Mouse (Mus musculus): ENCODE results near the gene Myo16. TPM values are rescaled to one million over a fixed set of nuclear protein-coding genes. Genes with fewer than 3 reads are reported as not detected.

The Myo16 gene
- total RNA-seq, 2 experiments from 2014 or later, result 10.7 to 10.8 TPM

DNA sequence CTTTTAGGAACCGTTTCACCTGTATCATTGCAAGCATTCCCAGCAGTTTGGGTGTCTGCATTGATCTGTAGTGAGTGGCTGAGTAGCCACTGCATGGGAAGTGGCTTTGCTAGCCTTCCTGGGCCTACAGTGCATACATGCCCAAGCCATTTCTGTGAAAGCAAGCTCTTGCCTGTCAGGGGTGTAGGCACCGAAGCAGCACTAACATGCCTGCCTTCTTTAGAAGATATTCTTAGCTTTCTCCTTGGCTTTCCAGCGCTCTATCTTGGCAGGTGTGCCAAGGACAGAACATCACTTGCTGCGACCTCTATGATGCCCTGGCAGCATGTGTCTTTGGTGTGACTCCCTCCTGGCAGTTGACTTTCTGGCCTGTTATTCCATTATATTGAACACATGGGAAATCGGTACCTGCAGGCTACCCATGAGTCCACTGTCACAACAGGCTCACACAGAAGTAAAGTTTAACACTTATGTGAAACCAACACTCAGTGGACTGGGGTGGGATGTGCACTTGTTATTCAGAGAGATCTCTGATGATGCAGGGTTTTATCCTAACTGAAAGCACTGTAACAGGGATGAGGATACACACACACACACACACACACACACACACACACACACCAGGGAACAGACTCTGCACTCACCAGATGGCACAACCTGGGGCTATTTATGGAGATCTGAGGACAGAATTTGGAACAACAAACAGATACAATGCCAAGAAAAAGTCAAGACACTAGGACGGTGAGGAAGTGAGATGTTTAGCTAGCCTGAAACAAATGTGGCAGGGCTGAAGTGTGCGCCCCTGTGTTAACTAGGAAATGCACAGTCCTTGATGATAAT is 21.4 kb downstream of the Myo16 start:
- no peak for DNase-seq (ENCODE audit: low spot score in 2 of 2)

DNA sequence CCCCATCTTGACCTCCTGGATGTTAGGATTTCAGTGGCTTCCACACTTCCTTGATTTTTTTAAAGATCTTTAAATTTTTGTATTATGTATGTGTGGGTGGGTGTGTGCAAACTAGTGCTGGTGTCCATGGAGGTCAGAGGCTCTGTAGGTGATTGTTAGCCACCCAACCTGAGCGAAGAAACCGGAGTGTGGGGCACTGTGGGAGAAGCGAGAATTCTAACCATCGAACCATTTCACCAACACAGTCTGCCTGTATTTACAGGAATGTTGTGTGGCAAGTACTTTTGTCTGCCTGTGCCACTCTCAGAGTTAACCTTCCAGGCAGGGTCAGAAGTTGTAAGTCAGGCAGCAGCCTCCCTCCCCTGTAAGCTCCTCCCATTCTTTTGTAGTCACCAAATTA is 22.3 kb downstream of the Myo16 start:
- DNase-seq (ENCODE audit: low spot score in 2 of 2), result no peak

DNA sequence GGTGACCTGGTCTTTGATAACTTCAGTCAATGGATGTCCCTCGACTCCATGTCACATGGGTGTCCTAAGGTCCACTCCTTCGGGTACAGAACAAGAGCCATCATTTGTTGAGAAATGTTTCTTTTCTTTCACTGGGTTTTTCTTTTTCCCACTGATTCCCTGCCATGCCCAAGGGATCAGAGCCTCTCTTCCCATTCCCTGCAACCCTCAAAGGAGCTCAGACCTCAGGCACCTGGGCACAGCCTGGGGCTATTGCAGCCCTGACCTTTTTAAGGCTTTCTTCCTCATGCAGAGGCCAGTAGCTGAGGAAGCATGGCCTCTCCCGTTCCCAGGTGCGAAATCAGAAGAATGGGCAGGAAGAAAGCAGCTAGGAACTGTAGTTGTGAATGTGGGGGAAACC is 23.4 kb downstream of the Myo16 start:
- DNase-seq (ENCODE audit: low spot score in 2 of 2), result no peak

DNA sequence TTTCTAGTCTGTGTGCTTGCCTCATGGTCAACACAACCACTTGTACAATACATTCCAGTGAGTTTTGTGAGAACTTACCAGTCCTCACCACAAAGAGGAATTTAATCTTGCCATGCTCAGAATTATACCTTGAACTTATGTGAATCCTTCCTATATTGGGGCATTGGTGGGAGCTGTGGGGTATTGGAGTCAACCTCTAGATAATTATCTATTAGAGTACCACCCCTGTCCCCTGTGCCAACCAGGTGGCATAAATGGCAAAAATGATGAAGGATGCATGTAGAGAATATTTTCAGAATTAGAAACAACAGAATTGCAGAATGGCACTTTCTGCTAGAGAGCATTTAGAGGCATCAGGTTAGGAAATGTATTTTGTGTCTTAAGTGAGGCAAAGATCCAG is 25.3 kb downstream of the Myo16 start:
- DNase-seq (ENCODE audit: low spot score in 2 of 2), result no peak

DNA sequence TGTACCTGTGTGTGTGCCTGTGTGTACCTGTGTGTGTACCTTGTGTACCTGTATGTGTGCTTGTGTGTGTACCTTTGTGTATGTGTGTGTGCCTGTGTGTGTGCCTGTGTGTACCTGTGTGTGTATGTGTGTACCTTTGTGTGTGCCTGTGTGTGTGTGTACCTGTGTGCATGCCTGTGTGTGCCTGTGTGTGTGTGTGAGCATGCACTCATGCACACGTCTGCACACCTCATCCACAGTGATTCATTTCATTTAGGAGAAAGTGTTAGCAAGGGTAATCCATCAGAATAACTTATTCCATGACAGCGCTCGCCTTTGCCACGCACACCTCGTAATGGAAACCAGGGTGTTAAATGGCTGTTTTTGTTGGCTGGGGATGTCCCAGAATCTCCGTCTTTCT is 36.9 kb downstream of the Myo16 start:
- no peak for DNase-seq (ENCODE audit: low spot score in 2 of 2)

DNA sequence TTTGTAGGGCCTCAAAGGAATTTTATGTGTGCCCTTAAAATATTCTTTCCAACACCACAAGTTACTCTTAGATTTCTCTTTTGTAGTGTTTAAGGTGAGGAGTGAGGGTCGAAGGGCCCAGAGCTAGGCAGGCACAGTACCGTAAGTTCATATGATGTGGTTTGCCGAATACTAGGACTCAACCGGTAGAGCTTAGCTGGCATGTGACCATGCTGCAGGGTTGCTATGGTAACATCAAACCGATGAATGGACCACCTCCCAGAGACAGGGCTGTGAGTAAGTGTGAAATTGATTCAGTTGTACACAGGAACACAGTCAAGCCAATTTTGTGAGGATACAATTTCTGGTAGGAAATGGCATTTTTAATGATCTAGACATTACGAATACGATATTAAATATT is 44.5 kb downstream of the Myo16 start:
- no peak for DNase-seq (ENCODE audit: low spot score in 2 of 2)

DNA sequence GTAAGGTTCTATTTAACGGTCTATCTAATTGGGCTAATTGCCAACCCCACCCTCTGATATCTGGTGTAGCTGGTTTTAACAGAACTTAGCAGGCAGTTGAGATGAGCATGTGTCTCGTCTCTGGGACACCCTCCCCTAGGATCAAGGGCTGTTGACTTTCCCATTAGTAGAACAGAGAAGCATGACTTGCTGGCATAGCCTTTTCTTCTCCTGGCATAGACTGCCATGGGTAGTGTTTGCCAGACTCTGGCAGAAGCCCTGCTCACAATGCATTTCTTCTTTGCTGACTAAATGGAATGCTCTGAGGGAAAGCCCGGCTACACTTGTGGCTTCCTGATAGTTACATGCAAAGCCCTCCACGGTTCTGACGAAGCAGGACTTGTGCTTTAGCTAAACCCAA is 45.6 kb downstream of the Myo16 start:
- no peak for DNase-seq (ENCODE audit: low spot score in 2 of 2)

DNA sequence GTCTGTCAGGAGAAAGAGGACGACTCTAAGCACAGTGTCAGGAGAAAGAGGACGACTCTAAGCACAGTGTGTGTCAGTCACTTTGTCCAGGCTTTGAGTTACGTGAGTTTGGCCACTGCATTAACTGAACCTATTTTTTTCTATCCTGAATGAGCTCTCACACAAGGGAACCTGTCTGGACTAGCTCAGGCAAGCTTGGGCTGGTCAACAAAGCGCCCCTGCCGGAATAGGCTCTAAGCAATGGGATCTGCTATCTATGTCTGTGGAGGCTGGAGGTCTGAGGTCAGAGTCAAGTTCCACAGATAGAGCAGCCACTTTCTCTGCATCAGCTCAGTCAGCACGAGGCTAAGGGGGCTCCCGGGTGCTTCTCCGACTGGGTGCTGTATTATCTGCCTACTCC is 46.3 kb downstream of the Myo16 start:
- no peak for DNase-seq (ENCODE audit: low spot score in 2 of 2)

DNA sequence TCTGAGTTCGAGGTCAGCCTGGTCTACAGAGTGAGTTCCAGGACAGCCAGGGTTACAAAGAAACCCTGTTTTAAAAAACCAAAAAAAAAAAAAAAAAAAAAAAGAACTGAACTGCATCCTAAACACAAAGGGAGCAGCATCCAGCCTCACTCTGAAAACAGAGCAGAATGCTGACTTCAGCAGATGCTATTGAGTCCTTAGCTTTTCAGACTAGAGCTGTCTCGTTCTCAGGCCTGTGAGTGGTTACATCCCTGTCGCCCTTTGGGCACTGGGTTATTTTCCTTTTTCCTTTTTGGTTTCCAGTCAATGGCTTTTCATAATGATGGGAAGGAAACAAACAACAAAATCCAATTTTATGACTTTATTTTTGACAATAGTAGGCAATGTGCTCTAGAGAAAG is 61.3 kb downstream of the Myo16 start:
- DNase-seq (ENCODE audit: low spot score in 2 of 2), result no peak

DNA sequence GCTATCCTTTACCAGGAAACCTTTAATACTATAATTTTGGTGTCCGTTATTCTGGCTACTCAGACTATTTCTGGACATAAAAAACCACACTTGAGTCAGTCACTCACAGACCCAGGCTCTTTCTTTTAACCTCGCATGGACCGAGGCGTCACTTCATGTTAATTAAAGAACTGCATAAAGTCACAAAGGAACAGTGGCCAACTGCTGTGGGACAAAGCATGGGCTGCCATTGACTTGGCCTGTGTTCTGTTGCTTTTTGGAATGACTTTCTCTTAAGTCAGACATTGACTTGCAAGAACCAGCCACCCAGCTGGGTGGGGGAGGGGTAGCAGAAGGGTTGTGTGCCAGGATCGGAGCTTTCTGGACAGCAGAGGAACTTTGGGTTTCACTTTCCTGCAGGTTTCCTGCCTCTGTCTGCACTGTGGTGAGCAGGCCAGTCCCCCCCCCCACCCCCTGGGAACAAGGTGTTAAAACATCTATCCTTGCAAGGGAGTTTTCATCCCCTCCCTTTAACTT is 66.1 kb downstream of the Myo16 start:
- no peak for DNase-seq (ENCODE audit: low spot score in 2 of 2)

DNA sequence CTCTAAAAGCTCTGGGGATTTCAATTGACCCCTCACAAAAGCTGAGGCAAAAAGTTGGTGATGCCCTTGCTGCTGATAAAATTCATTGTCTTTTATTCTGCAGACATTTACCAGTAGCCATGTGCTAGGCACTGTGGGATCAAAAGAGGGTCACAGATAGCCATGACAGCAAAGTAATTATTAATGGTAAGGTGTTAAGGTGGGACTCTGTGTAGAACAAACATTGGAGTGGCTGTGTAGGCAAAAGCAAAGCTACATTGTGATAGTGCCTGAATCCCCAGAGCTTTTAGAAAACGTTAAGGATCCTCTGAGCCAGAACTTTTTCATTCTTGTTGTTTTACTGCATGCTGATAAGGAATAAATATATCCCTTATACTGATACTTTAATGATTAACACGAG is 69.1 kb downstream of the Myo16 start:
- DNase-seq (ENCODE audit: low spot score in 2 of 2), result no peak

DNA sequence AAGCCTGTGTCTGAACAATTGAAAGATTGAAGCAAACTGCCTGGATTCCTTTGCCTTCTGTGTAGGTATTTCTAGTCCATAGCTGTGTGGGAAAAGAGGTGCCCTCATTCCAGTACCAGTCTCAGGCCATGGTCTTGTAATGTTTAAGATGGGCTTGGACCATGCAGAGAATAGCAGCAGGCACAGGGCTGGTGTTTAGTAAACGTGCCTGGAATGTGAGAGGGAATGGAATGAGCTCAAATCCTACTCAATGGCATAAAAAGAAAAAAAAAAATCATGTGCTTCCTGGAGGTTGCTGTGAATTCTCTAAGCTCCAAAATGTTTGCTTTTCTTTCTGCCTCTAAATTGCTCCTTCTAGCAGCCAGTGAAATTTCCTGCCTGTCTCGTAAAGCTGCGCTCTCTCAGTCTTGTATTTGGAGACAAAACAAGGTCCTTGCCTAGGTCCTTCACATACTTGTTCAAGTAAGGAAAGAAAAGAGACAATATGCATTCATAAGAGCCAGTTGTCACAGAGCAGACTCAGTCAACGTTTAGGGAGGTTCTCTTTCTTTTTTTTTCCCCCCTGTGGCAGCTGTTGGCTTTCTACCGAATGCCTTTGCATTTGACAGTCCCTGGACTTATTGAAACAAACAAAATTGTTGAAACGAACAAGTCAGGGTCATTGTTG is 70.0 kb downstream of the Myo16 start:
- DNase-seq (ENCODE audit: low spot score in 2 of 2), result no peak

DNA sequence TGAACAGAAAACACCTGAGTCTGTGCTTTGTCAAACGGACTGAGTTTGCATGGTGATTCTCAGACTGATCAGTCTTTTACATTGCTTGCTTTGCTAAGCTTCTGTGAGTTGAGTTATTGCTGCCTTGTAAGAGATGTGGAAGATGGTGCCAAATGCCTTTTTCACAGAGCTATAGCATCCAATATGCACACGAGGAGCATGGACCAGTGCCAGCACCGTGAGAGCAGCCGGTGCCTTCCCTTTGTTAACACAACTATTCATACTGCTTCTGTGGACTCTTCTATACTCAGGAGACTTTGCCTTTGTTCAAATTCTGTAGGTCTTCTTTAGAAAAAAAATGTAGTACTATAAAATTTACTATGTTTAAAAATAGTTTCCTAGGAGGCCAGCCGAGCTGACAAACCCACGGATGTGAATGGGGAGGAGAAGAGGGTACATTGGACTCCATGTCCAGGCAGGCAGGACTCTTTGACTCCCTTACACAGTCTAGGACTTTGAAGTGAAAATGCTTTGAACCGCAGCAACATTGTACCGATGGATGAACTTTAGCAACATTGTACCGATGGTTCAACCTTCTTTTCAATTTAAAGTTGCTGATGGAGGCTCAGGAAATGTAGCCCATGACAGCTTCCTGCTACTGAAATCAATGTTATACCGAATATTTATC is 70.7 kb downstream of the Myo16 start:
- DNase-seq (ENCODE audit: low spot score in 2 of 2), result no peak

DNA sequence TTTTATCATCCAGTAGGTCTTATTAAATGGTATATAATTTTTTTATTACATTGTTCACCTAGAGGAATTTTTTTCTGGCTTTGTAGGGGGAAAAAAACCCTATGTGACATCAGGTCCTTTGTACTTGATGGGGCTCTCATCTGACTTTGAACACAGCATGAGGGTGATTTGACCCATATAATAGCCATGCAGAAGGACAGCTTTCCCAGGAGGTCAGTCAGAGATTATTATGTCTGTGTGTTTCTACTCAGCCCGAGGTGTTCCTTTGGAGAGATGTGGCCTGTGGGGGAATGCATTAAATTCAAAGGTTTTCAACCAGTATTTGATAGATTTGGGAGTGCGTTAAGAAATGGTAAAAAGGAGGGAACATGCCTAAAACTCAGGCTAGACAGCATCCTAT is 71.3 kb downstream of the Myo16 start:
- no peak for DNase-seq (ENCODE audit: low spot score in 2 of 2)

DNA sequence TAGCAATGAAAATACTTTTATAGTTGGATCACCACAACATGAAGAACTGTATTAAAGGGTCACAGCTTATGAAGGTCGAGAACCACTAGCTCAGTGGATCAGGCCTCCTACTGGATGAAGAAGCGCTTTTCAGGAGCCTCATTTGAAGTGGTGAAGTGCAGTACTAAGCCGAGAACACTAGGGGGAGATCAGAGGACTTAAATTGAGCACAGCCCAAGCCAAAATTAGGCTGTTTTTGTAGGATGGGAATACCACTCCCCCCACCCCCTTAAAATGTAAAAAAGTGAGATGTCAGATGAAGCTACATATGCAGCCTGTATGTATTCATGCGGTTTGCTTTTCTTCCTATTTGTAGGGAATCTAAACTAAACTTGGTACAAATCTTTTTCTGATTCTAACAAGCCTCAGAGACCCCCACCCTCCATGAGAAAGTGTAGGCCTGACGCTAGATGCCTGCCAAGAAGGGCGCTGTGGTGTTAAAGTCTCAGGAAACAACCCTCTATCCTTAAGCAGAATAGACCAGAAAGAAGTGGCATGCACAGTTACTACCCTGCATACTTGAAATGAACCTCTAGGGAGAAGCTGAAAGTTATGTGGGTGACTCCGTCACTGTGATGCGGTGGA is 77.1 kb downstream of the Myo16 start:
- DNase-seq (ENCODE audit: low spot score in 2 of 2), result peak in 1 of 2 experiments; percentile 22

DNA sequence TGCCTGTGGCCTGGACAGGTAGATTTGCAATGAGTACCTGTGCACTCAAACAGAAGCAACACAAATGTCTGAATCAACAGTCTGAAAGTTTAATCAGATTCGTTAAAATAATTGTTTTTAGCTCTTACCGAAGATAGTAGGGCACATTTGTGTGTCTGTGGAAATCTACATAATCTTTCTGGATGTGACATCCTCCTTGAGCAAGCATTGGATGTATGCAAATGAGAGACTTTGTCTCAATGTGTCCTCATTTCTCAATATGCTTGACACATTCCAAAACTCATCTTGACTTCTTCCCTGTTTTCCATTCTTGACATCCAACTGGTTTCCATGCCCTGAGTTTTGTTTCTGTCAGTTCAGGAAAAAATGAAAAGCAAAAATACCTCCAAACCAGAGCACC is 80.8 kb downstream of the Myo16 start:
- no peak for DNase-seq (ENCODE audit: low spot score in 2 of 2)

DNA sequence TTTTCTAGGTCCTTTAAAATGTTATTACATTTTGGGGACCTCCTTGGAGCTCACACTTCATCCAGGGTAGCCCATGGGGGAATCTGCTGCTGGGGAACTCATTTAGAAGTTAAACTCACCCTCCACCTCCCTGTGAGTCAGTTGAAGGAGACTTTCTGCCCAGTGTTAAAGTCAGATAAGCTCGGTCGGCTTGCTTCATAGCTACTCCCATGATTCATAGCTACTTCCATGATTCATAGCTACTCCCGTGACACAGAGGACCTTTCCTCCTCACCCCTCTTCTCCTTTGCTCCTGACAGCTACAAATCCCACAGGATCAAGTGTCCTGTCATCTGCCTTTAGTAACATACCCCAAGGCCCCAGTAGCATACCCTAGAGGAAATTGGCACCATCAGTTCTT is 89.6 kb downstream of the Myo16 start:
- no peak for DNase-seq (ENCODE audit: low spot score in 2 of 2)

DNA sequence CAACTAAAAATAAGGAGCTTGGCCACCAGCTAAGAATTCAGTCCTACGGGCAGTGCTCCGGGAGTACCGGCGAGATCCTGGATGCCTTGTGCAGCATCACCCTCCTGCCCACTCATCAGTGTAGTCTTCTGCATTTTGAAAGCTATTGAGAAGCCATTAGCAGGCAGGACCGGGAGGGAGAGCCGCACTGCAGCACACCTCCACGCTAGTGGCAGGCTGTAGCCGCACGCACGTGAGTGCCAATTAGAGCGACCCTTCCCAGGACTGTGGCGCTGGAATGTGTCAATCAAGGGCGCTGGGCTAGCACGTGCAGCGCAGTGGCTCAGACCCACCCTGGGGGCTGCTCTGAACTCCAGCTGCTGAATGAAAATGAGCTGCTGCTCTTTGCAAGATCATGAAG is 95.4 kb downstream of the Myo16 start:
- no peak for DNase-seq (ENCODE audit: low spot score in 2 of 2)

DNA sequence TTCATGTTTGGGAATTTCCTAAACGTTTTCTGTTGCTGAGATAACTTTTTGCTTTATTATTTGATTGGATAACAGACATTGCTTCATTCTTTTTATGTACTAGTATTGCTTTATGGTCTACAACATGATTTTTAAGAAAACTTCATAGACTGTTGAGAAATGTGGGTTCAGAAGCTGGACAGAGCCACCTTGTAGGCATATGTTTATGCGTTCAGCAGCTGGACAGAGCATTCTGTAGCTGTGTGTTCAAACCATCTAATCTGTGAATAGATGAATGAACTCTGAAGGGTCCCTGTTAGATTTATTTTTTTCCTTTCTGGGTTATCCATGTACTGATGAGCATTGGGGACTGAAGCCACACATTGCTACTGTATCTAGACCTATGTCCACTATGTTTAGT is 102.0 kb downstream of the Myo16 start:
- no peak for DNase-seq (ENCODE audit: low spot score in 2 of 2)

DNA sequence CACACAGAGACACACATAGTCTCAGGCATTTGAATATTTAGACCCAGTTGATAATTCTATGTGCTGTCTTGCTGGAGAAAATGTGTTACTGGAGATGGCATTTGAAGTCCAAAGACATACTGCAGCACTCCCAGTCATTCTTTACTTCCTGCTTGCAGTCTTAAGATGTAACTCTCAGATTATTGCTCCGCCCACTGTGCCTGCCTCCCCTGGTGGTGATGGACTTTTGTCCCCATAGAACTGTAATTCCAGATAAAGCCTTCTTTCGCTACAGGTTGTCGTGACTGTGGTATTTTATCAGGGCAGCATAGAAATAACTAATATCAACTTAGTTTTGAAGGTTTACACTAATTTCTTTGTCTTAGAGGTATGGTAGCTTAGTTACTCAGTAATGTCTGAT is 102.9 kb downstream of the Myo16 start:
- no peak for DNase-seq (ENCODE audit: low spot score in 2 of 2)

DNA sequence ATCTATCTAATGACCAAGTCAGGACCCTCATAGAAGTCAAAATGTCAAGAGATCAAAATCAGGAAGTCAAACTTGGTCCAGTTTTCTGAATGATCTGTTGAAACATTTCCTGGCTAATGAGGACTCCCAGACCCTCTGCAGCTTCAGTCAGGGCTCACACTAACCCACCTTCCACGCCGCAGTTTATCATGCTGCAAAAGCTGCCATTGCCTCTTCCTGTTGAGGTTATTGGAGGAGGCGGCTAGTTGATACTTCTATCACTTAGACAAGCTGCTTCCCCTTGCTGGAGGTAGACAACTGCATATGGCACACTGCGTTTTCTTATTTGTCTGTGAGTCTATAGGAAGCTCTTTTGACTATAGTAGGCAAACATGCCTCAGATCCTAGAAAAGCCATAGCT is 116.4 kb downstream of the Myo16 start:
- no peak for DNase-seq (ENCODE audit: low spot score in 2 of 2)

DNA sequence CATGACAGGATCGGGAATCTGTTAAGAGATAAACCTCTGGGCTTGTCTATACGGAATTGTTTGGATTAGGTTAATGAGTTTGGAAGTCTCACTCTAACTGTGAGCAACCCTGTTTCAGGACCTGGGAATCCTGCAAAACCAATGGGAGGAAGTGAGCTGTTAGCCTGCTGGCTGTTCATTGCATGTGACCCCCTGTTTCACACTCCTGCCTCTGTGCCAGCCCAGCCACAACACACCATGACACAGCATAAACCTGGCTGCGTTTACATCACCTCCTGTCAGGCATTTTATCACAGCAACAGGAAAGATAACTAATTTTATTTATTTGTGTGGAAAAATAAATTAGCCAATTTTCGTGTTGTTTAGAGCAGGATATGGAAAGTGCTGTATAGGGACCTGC is 138.9 kb downstream of the Myo16 start:
- no peak for DNase-seq (ENCODE audit: low spot score in 2 of 2)

Data from gastrocnemius, postnatal 4 days (tissue).